Mouse (Mus musculus): ENCODE measurements around the gene Dusp3. TPM values are rescaled to one million over a fixed set of nuclear protein-coding genes. Genes with fewer than 3 reads are reported as not detected.

The Dusp3 gene
- total and polyA plus RNA-seq, 3 experiments: 18.4 to 35.5 (median 29.8) TPM

- Histone ChIP-seq H3K9ac (ENCODE audit: control insufficient read depth, low read depth, low read length, poor library complexity, severe bottlenecking) (no peak overlapping the region), H3K36me3 (ENCODE audit: control insufficient read depth in 1 of 2, insufficient read depth in 2 of 2, low read length in 2 of 2) (peaks cover 0 to 8% of the 10 kb centered on the region in 2 experiments; a peak in 2 of 4 replicates), H3K79me2 (ENCODE audit: control insufficient read depth, insufficient read depth, low read length, poor library complexity) (no peaks in the 10 kb centered on the region), H3K27me3 (ENCODE audit: control insufficient read depth in 1 of 2, insufficient read depth in 2 of 2, low read length in 2 of 2) (no peaks in the 10 kb centered on the region), H3K9me3 (replicated peaks; ENCODE audit: insufficient read depth, low read length) (no peaks in the 10 kb centered on the region), H3K4me1 (ENCODE audit: control insufficient read depth in 1 of 2, insufficient read depth in 2 of 2, low read length in 2 of 2) (peaks cover 2 to 13% of the 10 kb centered on the region in 2 experiments; a peak in 3 of 4 replicates), H3K27ac (ENCODE audit: control insufficient read depth, low read depth, low read length) (no peak overlapping the region), H3K4me3 (ENCODE audit: control insufficient read depth in 1 of 2, insufficient read depth in 1 of 2, low read depth in 2 of 2, low read length in 2 of 2) (no peak overlapping the region)
- TF ChIP-seq POLR2AphosphoS2 (IDR thresholded peaks at IDR 0.05; ENCODE audit: low read length) (no peak), MAX (IDR thresholded peaks at IDR 0.05; ENCODE audit: low read length) (no peak), HCFC1 (IDR thresholded peaks at IDR 0.05; ENCODE audit: low read depth, low read length) (no peak)
- DNase-seq (ENCODE audit: low read depth, low spot score): no peak
Observed at GRCm38 (mm10) chr11:102024084-102024758, 37.4 kb upstream of the Dusp3 start.

- Histone ChIP-seq H3K27me3 (ENCODE audit: control insufficient read depth in 1 of 2, insufficient read depth in 2 of 2, low read length in 2 of 2) (no peaks in the 10 kb centered on the region), H3K27ac (ENCODE audit: control insufficient read depth, low read depth, low read length) (no peak overlapping the region), H3K9ac (ENCODE audit: control insufficient read depth, low read depth, low read length, poor library complexity, severe bottlenecking) (no peak overlapping the region), H3K36me3 (ENCODE audit: control insufficient read depth in 1 of 2, insufficient read depth in 2 of 2, low read length in 2 of 2) (peaks cover 0 to 4% of the 10 kb centered on the region in 2 experiments; a peak in 1 of 4 replicates), H3K9me3 (replicated peaks; ENCODE audit: insufficient read depth, low read length) (no peaks in the 10 kb centered on the region), H3K79me2 (ENCODE audit: control insufficient read depth, insufficient read depth, low read length, poor library complexity) (no peaks in the 10 kb centered on the region), H3K4me3 (ENCODE audit: control insufficient read depth in 1 of 2, insufficient read depth in 1 of 2, low read depth in 2 of 2, low read length in 2 of 2) (no peak overlapping the region), H3K4me1 (ENCODE audit: control insufficient read depth in 1 of 2, insufficient read depth in 2 of 2, low read length in 2 of 2) (peaks cover 0 to 8% of the 10 kb centered on the region in 2 experiments; a peak in 3 of 4 replicates)
- TF ChIP-seq CHD2 (IDR thresholded peaks at IDR 0.05; ENCODE audit: low read length) (no peak), MAFK (IDR thresholded peaks at IDR 0.05; ENCODE audit: borderline replicate concordance, low read depth, low read length) (no peak), ETS1 (IDR thresholded peaks at IDR 0.05; ENCODE audit: low read depth, low read length) (no peak), MYC (IDR thresholded peaks at IDR 0.05; ENCODE audit: low read depth, low read length) (no peak), HCFC1 (IDR thresholded peaks at IDR 0.05; ENCODE audit: low read depth, low read length) (no peak)
- DNase-seq (ENCODE audit: low read depth, low spot score): no peak
Observed at GRCm38 (mm10) chr11:102023406-102023805, 36.6 kb upstream of the Dusp3 start.

GRCm38 (mm10) chr11:102021196-102021595, 34.4 kb upstream of the Dusp3 start:
- no peaks in the 10 kb centered on the region for H3K36me3 ChIP-seq (ENCODE audit: control insufficient read depth in 1 of 2, insufficient read depth in 2 of 2, low read length in 2 of 2)
- no peak for DNase-seq (ENCODE audit: low read depth, low spot score)
- no peak overlapping the region for H3K9ac ChIP-seq (ENCODE audit: control insufficient read depth, low read depth, low read length, poor library complexity, severe bottlenecking)
- TF ChIP-seq JUND (IDR thresholded peaks at IDR 0.05; ENCODE audit: low read depth, low read length): no peak
- TF ChIP-seq NELFE (IDR thresholded peaks at IDR 0.05; ENCODE audit: low read depth, low read length): no peak
- TF ChIP-seq ZNF384 (IDR thresholded peaks at IDR 0.05; ENCODE audit: low read depth, low read length): no peak
- TF ChIP-seq HCFC1 (IDR thresholded peaks at IDR 0.05; ENCODE audit: low read depth, low read length): no peak
- no peak for TF ChIP-seq E2F4 (IDR thresholded peaks at IDR 0.05; ENCODE audit: borderline replicate concordance, low read depth, low read length)
- TF ChIP-seq MEF2A (IDR thresholded peaks at IDR 0.05; ENCODE audit: extremely low read depth, insufficient replicate concordance, low read depth, low read length, poor library complexity, severe bottlenecking): no peak
- no peak for TF ChIP-seq ZMIZ1 (IDR thresholded peaks at IDR 0.05; ENCODE audit: low read depth, low read length)
- no peak for TF ChIP-seq MAFK (IDR thresholded peaks at IDR 0.05; ENCODE audit: borderline replicate concordance, low read depth, low read length)
- no peak for TF ChIP-seq GATA1 (IDR thresholded peaks at IDR 0.05; ENCODE audit: low read depth, low read length)
- no peak for TF ChIP-seq CHD1 (IDR thresholded peaks at IDR 0.05; ENCODE audit: low read depth, low read length)
- TF ChIP-seq UBTF (IDR thresholded peaks at IDR 0.05; ENCODE audit: borderline replicate concordance, insufficient read depth, low read depth, low read length): no peak
- no peak for TF ChIP-seq MYB (IDR thresholded peaks at IDR 0.05; ENCODE audit: low read depth, low read length)
- TF ChIP-seq POLR2AphosphoS5 (IDR thresholded peaks at IDR 0.05; ENCODE audit: borderline replicate concordance, low read depth, low read length): no peak
- no peak overlapping the region for H3K27ac ChIP-seq (ENCODE audit: control insufficient read depth, low read depth, low read length)
- H3K4me1 ChIP-seq (ENCODE audit: control insufficient read depth in 1 of 2, insufficient read depth in 2 of 2, low read length in 2 of 2): peaks cover 0 to 3% of the 10 kb centered on the region in 2 experiments; a peak in 3 of 4 replicates
- H3K27me3 ChIP-seq (ENCODE audit: control insufficient read depth in 1 of 2, insufficient read depth in 2 of 2, low read length in 2 of 2): no peaks in the 10 kb centered on the region
- H3K4me3 ChIP-seq (ENCODE audit: control insufficient read depth in 1 of 2, insufficient read depth in 1 of 2, low read depth in 2 of 2, low read length in 2 of 2): no peak overlapping the region
- no peaks in the 10 kb centered on the region for H3K79me2 ChIP-seq (ENCODE audit: control insufficient read depth, insufficient read depth, low read length, poor library complexity)
- no peaks in the 10 kb centered on the region for H3K9me3 ChIP-seq (replicated peaks; ENCODE audit: insufficient read depth, low read length)

Measured in MEL (cell line).